Mouse (Mus musculus) C2C12 (cell line): ENCODE results near the gene Fbh1. TPM values are rescaled to one million over a fixed set of nuclear protein-coding genes. Genes with fewer than 3 reads are reported as not detected.

Experiments
- H3K27me3 ChIP-seq: one replicate; pipeline ENCODE4 v1.6.1; 2011; ENCODE audit not compliant: control insufficient read depth, insufficient read depth, insufficient read length
- H3K36me3 ChIP-seq: one replicate; pipeline ENCODE4 v1.6.1; 2011; ENCODE audit not compliant: control insufficient read depth, insufficient read depth
- H3K4me3 ChIP-seq: one replicate; pipeline ENCODE4 v1.5.1; 2011; ENCODE audit warnings: mild to moderate bottlenecking, control low read depth; ENCODE audit not compliant: poor library complexity, insufficient read depth, severe bottlenecking
- H3K79me2 ChIP-seq: one replicate; pipeline ENCODE4 v1.6.1; 2011; ENCODE audit not compliant: control insufficient read depth, insufficient read depth
- H3K79me3 ChIP-seq: one replicate; pipeline ENCODE4 v1.6.1; 2011; ENCODE audit warnings: low read depth, control low read depth
- H3ac ChIP-seq: one replicate; pipeline ENCODE3; 2011; ENCODE audit warnings: low read depth; ENCODE audit not compliant: control insufficient read depth, insufficient read length
- CEBPB ChIP-seq: IDR thresholded peaks from one replicate; pipeline ENCODE4 v1.6.1; 2011; ENCODE audit warnings: low read depth, mild to moderate bottlenecking, control low read depth, moderate library complexity
- CTCF ChIP-seq: IDR thresholded peaks from one replicate; pipeline ENCODE4 v1.5.1; 2011; ENCODE audit not compliant: control insufficient read depth, insufficient read depth, insufficient read length
- FOSL1 ChIP-seq: IDR thresholded peaks from one replicate; pipeline ENCODE4 v1.8.0; 2011; ENCODE audit warnings: mild to moderate bottlenecking, low read length; ENCODE audit not compliant: poor library complexity, insufficient read depth, severe bottlenecking
- MAX ChIP-seq: IDR thresholded peaks from one replicate; pipeline ENCODE4 v1.6.1; 2011; ENCODE audit warnings: mild to moderate bottlenecking, control low read depth
- MYOD1 ChIP-seq: IDR thresholded peaks from one replicate; pipeline ENCODE4 v1.6.1; 2011; ENCODE audit warnings: low read depth; ENCODE audit not compliant: control insufficient read depth, insufficient read length
- MYOG ChIP-seq: IDR thresholded peaks from one replicate; pipeline ENCODE4 v1.6.1; 2011; ENCODE audit not compliant: control insufficient read depth, insufficient read length; ENCODE audit errors: extremely low read depth
- USF1 ChIP-seq: IDR thresholded peaks from one replicate; pipeline ENCODE4 v1.6.1; 2011; ENCODE audit warnings: low read depth, mild to moderate bottlenecking, control low read depth, moderate library complexity
- polyA plus RNA-seq: library from polyadenylated mRNA; unstranded; fragments of >200 nt; fragmentation: generic; extraction: Trizol; gene quantifications from one replicate; pipeline ENCODE4 v1.2.1, GENCODE M21; 2012; ENCODE audit warnings: missing spikeins

Gene Fbh1
- polyA plus RNA-seq, 1 experiment, result 32.0 TPM

DNA sequence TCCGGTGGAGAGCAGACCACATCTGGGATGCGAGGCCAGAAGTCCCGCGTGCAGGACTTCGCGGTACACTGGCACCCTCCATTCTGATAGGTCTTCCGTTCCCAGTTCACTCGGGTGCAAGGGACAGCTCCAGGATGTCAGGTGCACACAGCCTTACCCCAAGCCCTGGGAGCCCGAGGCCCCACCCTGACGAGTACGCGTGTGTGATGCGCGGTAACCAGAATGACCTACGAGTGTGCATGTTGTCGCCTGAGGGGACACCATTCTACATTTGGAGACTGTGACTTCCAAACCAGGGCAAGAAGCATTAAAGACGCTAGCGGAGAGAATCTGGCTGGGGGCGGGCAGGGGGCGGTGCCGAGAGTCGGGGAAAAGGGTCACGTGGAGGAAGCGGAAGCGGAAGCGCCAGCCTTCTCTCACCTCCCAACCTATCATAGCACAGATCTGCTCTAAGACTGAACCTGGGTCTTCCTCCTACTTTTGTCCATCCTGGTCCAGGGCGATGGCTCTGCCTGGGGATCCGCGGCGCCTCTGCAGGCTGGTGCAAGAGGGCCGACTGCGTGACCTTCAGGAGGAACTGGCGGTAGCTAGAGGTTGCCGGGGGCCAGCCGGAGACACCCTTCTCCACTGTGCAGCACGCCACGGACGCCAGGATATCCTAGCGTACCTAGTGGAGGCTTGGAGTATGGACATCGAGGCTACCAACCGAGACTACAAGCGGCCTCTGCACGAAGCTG, 873 bp upstream of the Fbh1 start:
- TF ChIP-seq MYOD1 (no peak), FOSL1 (no peak), MYOG (no peak), CEBPB (no peak), USF1 (peak; percentile 98), CTCF (no peak)
- Histone ChIP-seq H3ac (peak overlapping the region; percentile 83), H3K4me3 (peak overlapping the region; percentile 74), H3K79me3 (peaks cover 29% of the 10 kb centered on the region), H3K27me3 (no peaks in the 10 kb centered on the region), H3K36me3 (peaks cover 36% of the 10 kb centered on the region), H3K79me2 (peaks cover 72% of the 10 kb centered on the region)

- TF ChIP-seq CTCF (no peak), CEBPB (no peak), FOSL1 (no peak), MYOD1 (no peak), MAX (no peak), MYOG (no peak), USF1 (no peak)
- Histone ChIP-seq H3K4me3 (peak overlapping the region; percentile 86), H3ac (no peak overlapping the region), H3K27me3 (no peaks in the 10 kb centered on the region), H3K79me3 (peaks cover 27% of the 10 kb centered on the region), H3K36me3 (peaks cover 18% of the 10 kb centered on the region), H3K79me2 (peaks cover 67% of the 10 kb centered on the region)
These were observed 967 bp downstream of the Fbh1 start for GRCm38 (mm10) chr2:11776415-11776814.

- Histone ChIP-seq H3ac (no peak overlapping the region), H3K4me3 (no peak overlapping the region), H3K36me3 (peaks cover 7% of the 10 kb centered on the region), H3K79me3 (peaks cover 25% of the 10 kb centered on the region), H3K27me3 (no peaks in the 10 kb centered on the region), H3K79me2 (peaks cover 54% of the 10 kb centered on the region)
- TF ChIP-seq CEBPB (no peak), FOSL1 (no peak), MYOD1 (no peak), CTCF (no peak), MAX (no peak), MYOG (no peak), USF1 (no peak)
These were observed 2.3 kb downstream of the Fbh1 start for GRCm38 (mm10) chr2:11775121-11775520.

GRCm38 (mm10) chr2:11774426-11774825, 3.0 kb downstream of the Fbh1 start:
- H3K36me3 ChIP-seq, result peaks cover 4% of the 10 kb centered on the region
- H3K27me3 ChIP-seq, result no peaks in the 10 kb centered on the region
- no peak for TF ChIP-seq CTCF
- no peak for TF ChIP-seq USF1
- TF ChIP-seq MYOD1, result no peak
- H3K4me3 ChIP-seq, result no peak overlapping the region
- no peak overlapping the region for H3ac ChIP-seq
- peaks cover 47% of the 10 kb centered on the region for H3K79me2 ChIP-seq
- H3K79me3 ChIP-seq, result peaks cover 18% of the 10 kb centered on the region

DNA sequence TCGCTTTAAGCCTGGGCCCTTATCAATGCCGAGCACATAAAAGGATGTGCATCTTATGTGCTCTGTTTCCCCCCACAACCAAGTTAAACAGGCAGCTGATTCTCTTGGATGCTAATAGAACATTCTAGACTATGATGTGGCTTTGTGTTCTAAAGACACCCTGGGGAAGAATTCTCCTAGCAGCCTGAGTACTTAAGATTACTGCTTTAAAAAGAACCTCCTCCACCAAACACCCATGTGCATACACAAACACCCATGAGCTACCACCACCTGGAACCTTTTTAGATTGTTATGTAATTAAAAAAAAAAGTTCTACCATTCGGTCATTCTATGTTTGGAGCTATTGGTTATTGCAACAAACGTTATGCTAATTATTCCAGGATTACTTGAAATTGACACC, 5.0 kb downstream of the Fbh1 start:
- H3K79me2 ChIP-seq, result peaks cover 36% of the 10 kb centered on the region
- H3K27me3 ChIP-seq, result no peaks in the 10 kb centered on the region
- H3K79me3 ChIP-seq, result peaks cover 11% of the 10 kb centered on the region
- H3K36me3 ChIP-seq, result peaks cover 12% of the 10 kb centered on the region
- H3ac ChIP-seq, result no peak overlapping the region
- TF ChIP-seq CTCF (no peak), MAX (no peak), FOSL1 (no peak), USF1 (no peak), CEBPB (no peak), MYOD1 (no peak), MYOG (no peak)
- H3K4me3 ChIP-seq, result no peak overlapping the region

GRCm38 (mm10) chr2:11771701-11772100, 5.7 kb downstream of the Fbh1 start:
- H3K27me3 ChIP-seq, result no peaks in the 10 kb centered on the region
- peaks cover 7% of the 10 kb centered on the region for H3K79me3 ChIP-seq
- no peak overlapping the region for H3K4me3 ChIP-seq
- no peak for TF ChIP-seq FOSL1
- no peak for TF ChIP-seq CTCF
- no peak for TF ChIP-seq CEBPB
- no peak for TF ChIP-seq USF1
- no peak for TF ChIP-seq MAX
- TF ChIP-seq MYOD1, result no peak
- TF ChIP-seq MYOG, result no peak
- peaks cover 19% of the 10 kb centered on the region for H3K36me3 ChIP-seq
- no peak overlapping the region for H3ac ChIP-seq
- peaks cover 31% of the 10 kb centered on the region for H3K79me2 ChIP-seq
